Mouse (Mus musculus) thymus, postnatal 4 days (tissue): ENCODE data around the gene Vill.

Experiments used
- DNase-seq: peaks from one replicate; pipeline ENCODE4 v3.0.0; 2021

The Vill gene

DNA sequence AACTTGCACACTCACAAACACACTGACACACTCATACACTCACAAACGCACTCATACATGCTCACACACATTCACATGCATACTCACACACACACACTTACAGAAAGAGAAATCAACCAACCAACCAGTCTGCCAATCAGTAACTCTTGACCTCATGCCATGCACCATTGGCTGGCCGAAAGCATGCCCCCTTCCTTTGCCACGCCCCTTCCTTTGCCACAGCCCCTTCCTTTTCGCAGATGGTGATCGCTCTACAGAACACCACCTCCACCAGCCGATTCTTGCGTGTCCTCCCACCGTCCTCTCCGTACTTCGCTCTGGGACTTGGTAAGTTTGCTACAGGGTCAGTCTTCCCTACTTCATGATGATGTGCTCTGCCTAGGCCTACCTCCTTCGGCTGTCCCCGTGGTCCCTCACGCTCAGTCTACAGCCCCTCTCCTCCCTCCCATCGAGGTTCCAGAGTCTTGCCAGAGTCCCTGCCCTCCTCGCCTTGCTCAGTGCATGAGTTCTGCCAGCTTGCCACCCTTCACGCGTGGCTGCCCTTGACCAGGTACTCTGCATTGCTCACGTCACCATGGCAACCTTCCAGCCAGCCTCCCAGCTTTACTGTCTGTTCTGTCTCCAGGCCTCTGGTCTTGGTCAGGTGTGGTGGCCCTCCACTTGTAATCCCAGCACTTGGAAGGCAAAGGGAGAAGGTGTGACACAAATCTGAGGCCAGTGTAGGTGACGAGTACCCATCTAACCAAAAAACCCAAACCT is 67.0 kb downstream of the Vill start:
- DNase-seq, result no peak

DNA sequence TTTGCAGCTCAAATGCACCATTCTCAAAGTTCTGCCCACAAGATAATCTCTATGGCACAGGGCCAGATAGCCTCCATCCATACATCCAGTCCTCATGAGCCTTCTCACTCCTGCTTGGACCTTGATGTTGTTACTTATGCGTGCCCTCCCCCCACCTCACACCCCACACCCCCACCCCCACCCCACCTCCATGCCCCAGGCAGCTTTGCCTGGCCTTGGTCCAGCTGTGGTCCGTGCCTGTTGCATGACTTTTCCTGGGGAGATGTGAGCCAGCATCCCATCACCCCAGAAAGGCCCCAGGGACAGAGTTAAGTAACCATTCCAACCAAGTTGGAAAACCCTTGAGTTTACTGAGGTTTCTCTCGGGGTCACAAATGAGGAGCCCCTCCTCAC is 67.6 kb downstream of the Vill start:
- DNase-seq, result no peak
